Mouse (Mus musculus) kidney, embryonic 15.5 days (tissue): ENCODE data around the gene Pde7b. TPM values are rescaled to one million over a fixed set of nuclear protein-coding genes. Genes with fewer than 3 reads are reported as not detected.

Source experiments
- ATAC-seq: fragments of 200-750 bp; cut with Nextera tagmentation; replicated peaks from 2 replicates; pipeline ENCODE4 v1.8.0; 2017; ENCODE audit warnings: moderate TSS enrichment; ENCODE audit not compliant: low FRiP score
- H3K27ac ChIP-seq: fragments of 300-500 bp; sonication (generic); 2 replicates; pipeline ENCODE4 v1.5.1; 2015; ENCODE audit warnings: mild to moderate bottlenecking, inconsistent platforms
- H3K27me3 ChIP-seq: fragments of 300-500 bp; sonication (generic); 2 replicates; pipeline ENCODE4 v1.6.1; 2015; ENCODE audit warnings: inconsistent platforms
- H3K36me3 ChIP-seq: fragments of 300-500 bp; sonication (generic); 2 replicates; pipeline ENCODE4 v1.6.1; 2015; ENCODE audit warnings: inconsistent platforms
- H3K4me1 ChIP-seq: fragments of 300-500 bp; sonication (generic); 2 replicates; pipeline ENCODE4 v1.6.1; 2015; ENCODE audit warnings: inconsistent platforms
- H3K4me2 ChIP-seq: fragments of 300-500 bp; sonication (generic); 2 replicates; pipeline ENCODE4 v1.6.1; 2015; ENCODE audit warnings: moderate library complexity, mild to moderate bottlenecking, inconsistent platforms
- H3K4me3 ChIP-seq: fragments of 300-500 bp; sonication (generic); replicated peaks from 2 replicates; pipeline ENCODE4 v1.5.1; 2015; ENCODE audit warnings: mild to moderate bottlenecking, inconsistent platforms
- H3K9ac ChIP-seq: fragments of 300-500 bp; sonication (generic); 2 replicates; pipeline ENCODE4 v1.6.1; 2015; ENCODE audit warnings: mild to moderate bottlenecking, inconsistent platforms
- H3K9me3 ChIP-seq: fragments of 300-500 bp; sonication (generic); replicated peaks from 2 replicates; pipeline ENCODE4 v1.6.1; 2016; ENCODE audit warnings: inconsistent platforms
- WGBS: fragments of 180-500 bp; shearing (Covaris S2); methylation state at CpG from one replicate; pipeline ENCODE4 v1.1.7; 2015; ENCODE audit warnings: mixed read lengths; 5-methylcytosine and 5-hydroxymethylcytosine counted together
- polyA plus RNA-seq: library from polyadenylated mRNA; unstranded; fragments of >200 nt; fragmentation: Nextera tagmentation; extraction: Ambion mirVana; gene quantifications from 2 replicates; pipeline ENCODE4 v1.2.1, GENCODE M21; 2015

Pde7b gene
- polyA plus RNA-seq, 1 experiment from 2014 or later: 5.3 TPM

DNA sequence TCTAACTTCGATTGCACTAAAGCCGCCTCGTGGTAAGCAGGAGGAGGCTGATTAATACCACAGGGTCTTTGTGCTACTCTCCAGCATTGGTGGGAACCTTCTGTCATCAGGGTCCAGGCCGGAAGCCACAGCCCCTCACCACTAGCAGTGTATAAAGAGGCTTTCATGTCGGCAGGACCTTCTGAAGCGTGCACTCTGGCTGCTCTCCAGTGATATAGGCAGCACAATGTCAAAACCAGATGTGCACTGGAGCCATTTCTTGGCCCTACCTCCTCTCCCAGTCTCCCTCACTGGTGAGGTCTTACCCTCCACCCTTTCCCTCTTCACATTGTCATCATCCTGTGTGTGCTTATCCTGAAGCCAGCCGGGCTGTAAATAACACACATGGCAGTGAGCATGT is 24.2 kb downstream of the Pde7b start:
- 61% methylated on average over 7 of the region's 7 CpGs for WGBS
- ATAC-seq: no peak
- H3K4me1 ChIP-seq: peaks cover 4% of the 10 kb centered on the region; the same call in 1 of the 2 replicates
- no peak overlapping the region for H3K4me3 ChIP-seq
- H3K36me3 ChIP-seq: no peaks in the 10 kb centered on the region
- no peak overlapping the region for H3K4me2 ChIP-seq
- no peaks in the 10 kb centered on the region for H3K9me3 ChIP-seq
- H3K9ac ChIP-seq: no peak overlapping the region
- H3K27ac ChIP-seq: no peak overlapping the region
- H3K27me3 ChIP-seq: no peaks in the 10 kb centered on the region

DNA sequence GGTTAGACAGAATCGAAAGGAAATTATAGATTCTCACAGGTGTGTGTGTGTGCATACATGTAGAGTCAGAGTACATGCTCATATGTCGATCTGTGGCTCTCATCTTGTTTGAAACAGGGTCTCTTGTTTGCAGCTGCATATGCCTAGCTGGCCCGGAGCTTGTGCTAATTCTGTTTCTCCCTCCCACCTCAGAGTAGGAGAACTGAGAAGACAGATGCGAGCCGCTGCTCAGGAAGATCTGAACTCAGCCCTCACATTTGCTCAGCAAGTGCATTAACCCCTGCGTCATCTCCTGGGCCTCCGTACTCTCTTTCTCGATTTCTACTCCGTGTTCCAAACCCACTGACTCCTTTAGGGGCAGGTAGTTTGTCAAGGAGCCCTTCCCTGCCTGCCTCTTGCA is 25.0 kb downstream of the Pde7b start:
- H3K9me3 ChIP-seq: no peaks in the 10 kb centered on the region
- H3K27me3 ChIP-seq: no peaks in the 10 kb centered on the region
- H3K4me2 ChIP-seq: no peak overlapping the region
- H3K4me3 ChIP-seq: no peak overlapping the region
- H3K4me1 ChIP-seq: peaks cover 4% of the 10 kb centered on the region; the same call in 1 of the 2 replicates
- no peaks in the 10 kb centered on the region for H3K36me3 ChIP-seq
- no peak overlapping the region for H3K9ac ChIP-seq
- no peak overlapping the region for H3K27ac ChIP-seq
- no peak for ATAC-seq
- WGBS: 86% methylated on average over 9 of the region's 9 CpGs

DNA sequence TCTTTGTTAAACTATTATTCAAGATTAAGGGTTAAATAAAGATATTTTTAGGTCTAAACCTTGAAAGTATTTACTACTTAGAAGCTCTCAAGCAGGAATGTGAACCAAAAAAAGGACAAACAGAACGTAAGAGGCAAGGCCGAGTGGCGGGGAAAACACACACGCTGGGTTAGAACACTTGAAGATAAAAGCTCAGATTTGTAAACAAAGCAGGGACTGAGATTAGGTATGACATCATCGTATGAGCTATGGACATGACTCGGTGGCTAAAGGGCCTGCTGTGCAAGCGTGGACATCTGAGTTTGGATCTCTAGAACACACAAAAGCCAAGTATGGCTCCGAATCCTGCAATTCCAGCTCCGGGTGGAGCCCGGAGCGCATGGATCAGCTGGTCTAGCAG is 29.2 kb downstream of the Pde7b start:
- Histone ChIP-seq H3K4me2 (no peak overlapping the region), H3K9me3 (no peaks in the 10 kb centered on the region), H3K4me3 (no peak overlapping the region), H3K36me3 (no peaks in the 10 kb centered on the region), H3K27ac (no peak overlapping the region), H3K9ac (no peak overlapping the region), H3K4me1 (peaks cover 2% of the 10 kb centered on the region; the same call in 1 of the 2 replicates), H3K27me3 (no peaks in the 10 kb centered on the region)
- ATAC-seq: no peak
- WGBS: 86% methylated on average over 11 of the region's 11 CpGs

DNA sequence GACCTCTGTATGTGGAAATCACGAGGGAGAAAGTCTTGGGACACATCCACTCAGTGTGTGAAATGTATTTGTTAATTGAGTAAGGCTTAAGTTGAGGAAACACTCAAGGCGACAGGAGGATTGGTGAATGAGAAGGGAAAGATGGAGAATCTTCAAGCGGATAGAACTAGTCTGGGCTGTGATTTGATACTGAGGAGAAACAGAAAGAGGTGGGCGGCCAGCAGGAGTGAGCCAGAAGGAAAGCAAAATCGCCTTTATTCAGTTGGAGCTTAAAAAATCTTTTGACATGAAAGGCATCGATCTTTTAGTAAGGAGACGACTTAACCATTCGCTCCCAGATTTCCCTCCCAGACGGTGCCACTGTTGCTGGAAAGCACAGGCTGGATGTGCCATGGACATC is 34.9 kb downstream of the Pde7b start:
- no peak for ATAC-seq
- 83% methylated on average over 9 of the region's 9 CpGs for WGBS
- no peaks in the 10 kb centered on the region for H3K4me1 ChIP-seq

DNA sequence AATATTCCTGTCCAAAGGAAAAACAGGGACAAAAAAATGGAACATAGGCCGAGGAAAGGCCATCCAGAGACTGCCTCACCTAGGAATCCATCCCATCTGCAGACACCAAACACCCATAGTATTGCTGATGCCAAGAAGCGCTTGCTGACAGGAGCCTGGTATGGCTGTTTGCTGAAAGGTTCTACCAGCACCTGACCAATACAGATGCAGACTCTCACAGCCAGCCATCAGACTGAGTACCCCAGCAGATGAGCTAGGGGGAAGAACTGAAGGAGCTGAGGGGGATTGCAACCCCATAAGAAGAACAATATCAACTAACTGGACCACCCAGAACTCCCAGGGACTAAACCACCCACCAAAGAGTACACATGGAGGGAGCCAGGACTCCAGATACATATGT is 40.7 kb downstream of the Pde7b start:
- H3K36me3 ChIP-seq: no peaks in the 10 kb centered on the region
- H3K9me3 ChIP-seq: no peaks in the 10 kb centered on the region
- no peak overlapping the region for H3K27ac ChIP-seq
- WGBS: 91% methylated on average over 2 of the region's 2 CpGs
- no peak overlapping the region for H3K4me3 ChIP-seq
- no peaks in the 10 kb centered on the region for H3K4me1 ChIP-seq
- H3K27me3 ChIP-seq: no peaks in the 10 kb centered on the region
- no peak for ATAC-seq
- H3K9ac ChIP-seq: no peak overlapping the region
- no peak overlapping the region for H3K4me2 ChIP-seq

More for the DNA sequence above, 34.9 kb downstream of the Pde7b start:
- Histone ChIP-seq H3K9me3 (no peaks in the 10 kb centered on the region), H3K4me2 (no peak overlapping the region), H3K27ac (no peak overlapping the region), H3K27me3 (no peaks in the 10 kb centered on the region), H3K36me3 (no peaks in the 10 kb centered on the region), H3K4me3 (no peak overlapping the region), H3K9ac (no peak overlapping the region)

DNA sequence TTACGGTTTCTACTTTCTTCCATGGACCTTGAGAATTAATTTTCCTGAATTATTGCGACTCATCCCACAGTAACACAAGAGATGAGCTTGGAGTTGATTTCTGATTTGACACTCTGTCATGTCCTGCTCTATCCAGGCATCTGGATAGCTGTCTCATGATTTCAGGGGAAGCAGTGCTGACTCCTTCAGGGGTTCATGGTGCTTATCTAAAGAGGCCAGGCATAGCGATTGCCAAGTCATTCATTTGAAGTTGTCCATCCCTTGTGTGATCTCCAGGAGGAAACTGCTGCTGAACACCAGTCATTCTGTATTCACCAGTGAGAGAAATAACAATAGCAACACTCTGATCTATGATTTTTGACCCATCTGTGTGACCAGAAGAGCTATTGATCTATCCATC is 43.9 kb downstream of the Pde7b start:
- Histone ChIP-seq H3K36me3 (no peaks in the 10 kb centered on the region), H3K27me3 (no peaks in the 10 kb centered on the region), H3K9ac (no peak overlapping the region), H3K4me3 (no peak overlapping the region), H3K27ac (no peak overlapping the region), H3K4me1 (no peaks in the 10 kb centered on the region), H3K9me3 (no peaks in the 10 kb centered on the region), H3K4me2 (no peak overlapping the region)
- 93% methylated on average over 3 of the region's 3 CpGs for WGBS
- no peak for ATAC-seq

DNA sequence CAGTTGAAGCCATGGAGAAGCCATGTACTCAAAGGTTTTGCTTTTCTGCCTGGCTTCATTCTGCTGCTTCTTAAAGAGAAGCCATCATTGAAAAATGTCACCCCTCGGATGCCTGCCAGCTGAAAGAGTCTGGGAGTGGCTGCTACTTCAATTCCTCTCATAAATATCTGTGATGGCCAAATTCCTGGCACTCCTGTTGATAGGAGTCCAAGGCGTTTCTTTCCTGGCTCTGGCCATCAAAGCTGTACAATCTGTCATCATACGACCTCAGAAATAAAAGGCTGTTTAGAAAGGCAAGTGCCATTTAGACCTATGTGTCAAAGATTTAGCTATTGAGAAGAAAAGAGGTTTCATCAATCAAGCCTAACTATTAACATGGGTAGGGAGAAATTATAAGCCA is 49.6 kb downstream of the Pde7b start:
- Histone ChIP-seq H3K36me3 (no peaks in the 10 kb centered on the region), H3K4me2 (no peak overlapping the region), H3K9me3 (no peaks in the 10 kb centered on the region), H3K27ac (no peak overlapping the region), H3K4me1 (no peaks in the 10 kb centered on the region), H3K27me3 (no peaks in the 10 kb centered on the region), H3K4me3 (no peak overlapping the region), H3K9ac (no peak overlapping the region)
- ATAC-seq: no peak
- WGBS: 34% methylated on average over 3 of the region's 3 CpGs

DNA sequence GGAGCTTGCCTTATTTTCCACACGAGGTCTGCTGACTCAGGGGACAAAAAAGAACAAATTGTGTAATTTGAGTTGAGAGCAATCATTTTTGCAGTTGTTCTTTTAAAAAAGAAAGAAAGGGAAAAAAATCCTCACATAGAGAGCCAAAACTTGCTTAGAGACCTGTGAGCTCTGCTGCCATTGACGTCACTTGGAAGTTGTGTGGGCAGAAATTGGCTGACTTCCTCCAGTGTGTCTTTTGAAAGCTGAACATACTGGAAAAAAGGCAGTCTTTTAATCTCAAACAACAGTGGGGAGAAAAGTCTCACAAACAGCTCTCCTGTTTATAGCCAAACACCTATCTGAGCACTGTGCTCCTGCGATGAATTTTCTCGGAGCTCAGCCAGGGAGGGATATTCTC is 51.1 kb downstream of the Pde7b start:
- H3K36me3 ChIP-seq: no peaks in the 10 kb centered on the region
- no peaks in the 10 kb centered on the region for H3K4me1 ChIP-seq
- H3K9ac ChIP-seq: no peak overlapping the region
- H3K4me3 ChIP-seq: no peak overlapping the region
- 84% methylated on average over 4 of the region's 4 CpGs for WGBS
- no peaks in the 10 kb centered on the region for H3K27me3 ChIP-seq
- H3K27ac ChIP-seq: no peak overlapping the region
- no peak overlapping the region for H3K4me2 ChIP-seq
- ATAC-seq: no peak
- no peaks in the 10 kb centered on the region for H3K9me3 ChIP-seq

DNA sequence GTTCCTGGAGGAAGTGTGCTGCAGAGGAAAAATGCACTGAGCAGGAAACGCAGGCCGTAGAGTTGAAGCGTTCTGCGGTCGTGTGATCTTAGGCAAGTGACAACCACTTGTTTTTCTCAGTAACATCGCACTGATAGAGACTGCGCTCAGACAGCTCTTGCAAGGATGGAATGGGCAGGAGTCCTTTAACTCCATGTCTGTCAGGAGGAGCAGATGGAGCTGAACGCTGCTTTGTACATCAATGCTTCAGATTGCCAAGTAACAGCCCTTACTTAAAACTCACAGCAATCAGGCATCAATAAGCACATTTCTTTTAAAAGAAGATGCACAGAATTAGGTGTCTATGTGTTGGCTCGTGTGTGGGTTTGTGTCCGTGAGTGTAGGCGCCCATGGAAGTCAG is 52.3 kb downstream of the Pde7b start:
- no peak overlapping the region for H3K9ac ChIP-seq
- no peaks in the 10 kb centered on the region for H3K36me3 ChIP-seq
- 80% methylated on average over 11 of the region's 11 CpGs for WGBS
- no peaks in the 10 kb centered on the region for H3K9me3 ChIP-seq
- H3K27ac ChIP-seq: no peak overlapping the region; the same call in 1 of the 2 replicates
- ATAC-seq: no peak
- no peaks in the 10 kb centered on the region for H3K4me1 ChIP-seq
- H3K4me3 ChIP-seq: no peak overlapping the region
- H3K4me2 ChIP-seq: no peak overlapping the region
- H3K27me3 ChIP-seq: no peaks in the 10 kb centered on the region

DNA sequence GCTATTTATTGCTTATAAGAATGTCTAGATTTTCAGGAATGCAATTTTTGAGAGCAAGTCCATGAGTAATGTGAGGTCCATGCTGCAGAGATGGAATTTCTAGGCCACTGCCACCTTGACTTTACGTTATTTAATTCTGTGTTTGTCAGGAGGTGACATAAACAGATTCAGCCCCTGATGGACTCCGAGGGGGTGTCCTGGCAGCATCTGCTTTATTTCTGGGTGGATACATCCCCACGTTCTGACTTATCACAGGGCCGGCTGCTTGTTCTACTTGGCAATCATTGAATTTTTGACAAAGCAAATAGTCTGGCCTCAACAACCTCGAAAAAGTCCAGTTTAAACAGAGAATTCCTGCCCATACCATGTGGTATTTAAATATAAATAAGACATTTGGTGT is 53.3 kb downstream of the Pde7b start:
- H3K27me3 ChIP-seq: no peaks in the 10 kb centered on the region
- no peak overlapping the region for H3K27ac ChIP-seq
- H3K4me2 ChIP-seq: no peak overlapping the region
- 81% methylated on average over 5 of the region's 5 CpGs for WGBS
- H3K36me3 ChIP-seq: no peaks in the 10 kb centered on the region
- H3K4me1 ChIP-seq: no peaks in the 10 kb centered on the region
- no peak overlapping the region for H3K4me3 ChIP-seq
- no peaks in the 10 kb centered on the region for H3K9me3 ChIP-seq
- no peak overlapping the region for H3K9ac ChIP-seq
- ATAC-seq: no peak

DNA sequence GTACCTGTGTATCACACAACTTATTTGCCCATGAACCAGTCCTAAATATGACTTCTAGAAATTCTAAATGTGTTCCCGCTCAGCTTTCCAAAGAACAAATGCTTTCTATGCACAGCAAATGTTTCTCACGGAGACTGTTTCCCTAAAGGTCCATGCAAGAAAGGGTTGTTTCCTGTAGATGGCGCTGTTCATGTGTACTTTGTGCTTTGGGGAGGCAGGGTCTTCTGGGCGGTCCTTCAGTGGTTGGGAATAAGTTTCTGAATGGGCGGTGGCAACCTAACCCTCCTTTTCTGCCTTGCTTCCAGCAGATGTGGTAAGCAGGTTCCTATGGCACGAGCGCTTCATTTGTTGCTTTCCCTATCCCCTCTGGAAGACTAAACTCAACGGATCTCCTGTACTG is 54.3 kb downstream of the Pde7b start:
- H3K4me2 ChIP-seq: no peak overlapping the region
- H3K27ac ChIP-seq: no peak overlapping the region
- no peak for ATAC-seq
- WGBS: 84% methylated on average over 8 of the region's 8 CpGs
- no peaks in the 10 kb centered on the region for H3K4me1 ChIP-seq
- no peak overlapping the region for H3K9ac ChIP-seq
- no peaks in the 10 kb centered on the region for H3K27me3 ChIP-seq
- H3K4me3 ChIP-seq: no peak overlapping the region
- no peaks in the 10 kb centered on the region for H3K9me3 ChIP-seq
- H3K36me3 ChIP-seq: no peaks in the 10 kb centered on the region

DNA sequence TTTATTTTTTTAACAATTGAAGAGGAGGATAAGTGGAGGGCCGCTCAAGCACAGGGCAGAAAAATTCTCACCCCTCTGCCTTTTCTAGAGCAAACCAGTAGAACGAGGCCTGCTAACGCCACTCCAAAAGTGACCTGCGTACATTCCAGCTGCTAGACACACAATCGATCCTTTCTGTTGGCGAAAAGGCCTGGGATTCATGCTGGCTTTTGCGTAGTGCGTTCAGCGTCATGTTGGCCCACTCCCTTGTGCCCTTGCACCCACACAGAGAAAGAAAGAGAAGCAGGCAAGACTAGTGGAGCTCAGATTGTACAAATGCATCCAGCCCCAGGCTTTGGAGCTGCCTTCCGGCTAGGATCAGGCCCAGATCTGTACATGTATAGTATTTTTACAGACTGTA is 55.4 kb downstream of the Pde7b start:
- no peaks in the 10 kb centered on the region for H3K4me1 ChIP-seq
- H3K9me3 ChIP-seq: no peaks in the 10 kb centered on the region
- no peaks in the 10 kb centered on the region for H3K27me3 ChIP-seq
- no peak overlapping the region for H3K4me3 ChIP-seq
- H3K9ac ChIP-seq: no peak overlapping the region
- 82% methylated on average over 10 of the region's 10 CpGs for WGBS
- no peaks in the 10 kb centered on the region for H3K36me3 ChIP-seq
- H3K4me2 ChIP-seq: no peak overlapping the region
- ATAC-seq: no peak
- no peak overlapping the region for H3K27ac ChIP-seq

DNA sequence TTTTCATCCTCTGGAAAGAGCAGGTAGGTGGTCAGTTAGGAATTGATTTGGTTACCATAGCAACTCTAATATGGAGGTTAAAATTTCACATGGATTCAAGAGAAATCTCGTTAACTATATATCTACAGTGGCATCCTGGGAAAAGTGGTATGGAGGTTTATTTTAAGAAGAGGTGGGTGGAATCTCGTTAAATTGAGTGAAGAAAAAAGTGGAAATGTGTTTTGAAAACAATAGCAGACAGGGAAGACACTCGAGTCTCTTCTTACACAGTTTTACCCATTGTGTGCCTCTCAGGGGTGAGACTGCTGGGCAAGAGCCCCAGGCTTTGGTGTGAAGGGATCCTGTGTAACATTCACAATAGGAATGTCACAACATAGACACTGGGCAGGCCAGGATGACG is 56.3 kb downstream of the Pde7b start:
- H3K27me3 ChIP-seq: no peaks in the 10 kb centered on the region
- no peaks in the 10 kb centered on the region for H3K36me3 ChIP-seq
- no peak overlapping the region for H3K27ac ChIP-seq
- ATAC-seq: no peak
- H3K4me3 ChIP-seq: no peak overlapping the region
- 54% methylated on average over 4 of the region's 4 CpGs for WGBS
- no peak overlapping the region for H3K9ac ChIP-seq
- H3K4me1 ChIP-seq: no peaks in the 10 kb centered on the region
- H3K9me3 ChIP-seq: no peaks in the 10 kb centered on the region
- no peak overlapping the region for H3K4me2 ChIP-seq
